Comparison of ENCODE assay signal across 13 mouse cellular contexts in the genomic region with DNA sequence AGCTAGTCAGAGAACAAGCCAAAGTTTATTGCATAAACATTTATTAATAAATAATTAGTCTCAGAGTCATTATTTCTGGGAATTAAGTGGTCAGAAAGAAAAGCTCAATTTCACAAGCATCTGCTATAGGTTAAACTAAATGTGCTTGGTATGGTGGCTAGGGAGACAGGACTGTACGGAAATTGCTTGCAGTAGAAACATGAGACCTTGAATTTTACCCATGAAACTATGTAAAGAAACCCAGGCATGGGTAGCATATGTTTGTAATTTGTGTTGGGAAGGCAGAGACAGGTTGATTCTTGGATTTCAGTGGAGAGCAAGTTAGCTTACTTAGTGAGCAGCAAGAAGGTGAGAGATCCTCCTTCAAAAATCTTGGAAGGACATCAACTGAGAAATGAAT.
"Had no signal": no experiment of that assay in that cellular context is flagged by ENCODE, and none has a peak within 500 bp of the region (broad histone marks: within the 10 kb centered on the region; RNA-seq: fewer than 3 reads in every experiment).

No protein-coding gene starts in this region.

- ATAC-seq: midbrain, embryonic 15.5 days had no signal

- H3K9me3 ChIP-seq: liver, embryonic 13.5 days; midbrain, embryonic 15.5 days had no signal

- H3K9ac ChIP-seq: liver, embryonic 13.5 days; midbrain, embryonic 12.5 days; midbrain, embryonic 15.5 days had no signal

- H3K27ac ChIP-seq: kidney, postnatal 0 days; layer of hippocampus, adult 2 months; liver, embryonic 13.5 days; midbrain, embryonic 12.5 days; midbrain, embryonic 15.5 days had no signal

- H3K27me3 ChIP-seq: liver, embryonic 13.5 days; midbrain, embryonic 12.5 days; midbrain, embryonic 15.5 days had no signal

- H3K4me3 ChIP-seq: layer of hippocampus, adult 2 months; liver, embryonic 13.5 days; midbrain, embryonic 12.5 days; midbrain, embryonic 15.5 days had no signal

- H3K4me2 ChIP-seq: liver, embryonic 13.5 days; midbrain, embryonic 12.5 days; midbrain, embryonic 15.5 days had no signal

- H3K36me3 ChIP-seq: liver, embryonic 13.5 days; midbrain, embryonic 12.5 days; midbrain, embryonic 15.5 days had no signal

- DNase-seq: kidney, adult 2 months; kidney, postnatal 25 days; layer of hippocampus, adult 9-11 months; liver, embryonic 13.5 days; lung, adult 2 months; lung, postnatal 14 days; lung, postnatal 4 days; thymus, adult 18-20 months; thymus, postnatal 36 days had no signal

- H3K4me1 ChIP-seq: liver, embryonic 13.5 days; midbrain, embryonic 12.5 days; midbrain, embryonic 15.5 days had no signal
